Mouse (Mus musculus) adrenal gland, postnatal 4 days (tissue): Measurements from ENCODE around the gene Ankrd28. TPM values are rescaled to one million over a fixed set of nuclear protein-coding genes. Genes with fewer than 3 reads are reported as not detected.

ENCODE experiments used
- DNase-seq, 2 experiments: peaks; one replicate each; pipeline ENCODE4 v3.0.0; 2021 to 2022; ENCODE audit warnings: low spot score in 2 of 2, mixed read lengths in 2 of 2
- total RNA-seq, 2 experiments: library from RNA; stranded (reverse); gene quantifications; 2 replicates each; pipeline ENCODE4 v1.2.3; 2021

Ankrd28 gene
- total RNA-seq, 2 experiments from 2014 or later = 38.1 to 47.9 TPM

GRCm38 (mm10) chr14:31717360-31717759, 113.1 kb downstream of the Ankrd28 start:
- no peak for DNase-seq

GRCm38 (mm10) chr14:31715669-31716068, 114.8 kb downstream of the Ankrd28 start:
- no peak for DNase-seq

- DNase-seq = no peak
Observed at GRCm38 (mm10) chr14:31709343-31709742, 121.1 kb downstream of the Ankrd28 start.

- no peak for DNase-seq
Observed at GRCm38 (mm10) chr14:31700376-31700775, 130.1 kb downstream of the Ankrd28 start.

- no peak for DNase-seq
Observed at GRCm38 (mm10) chr14:31697755-31698154, 132.7 kb downstream of the Ankrd28 start.

GRCm38 (mm10) chr14:31697346-31697745, 133.1 kb downstream of the Ankrd28 start:
- no peak for DNase-seq

GRCm38 (mm10) chr14:31696985-31697303, 133.5 kb downstream of the Ankrd28 start:
- DNase-seq = no peak

GRCm38 (mm10) chr14:31696206-31696984, 134.1 kb downstream of the Ankrd28 start:
- DNase-seq = no peak

- DNase-seq = no peak
Observed at GRCm38 (mm10) chr14:31692536-31692935, 137.9 kb downstream of the Ankrd28 start.

GRCm38 (mm10) chr14:31686231-31686630, 144.2 kb downstream of the Ankrd28 start:
- DNase-seq = no peak

- DNase-seq = no peak
Observed at GRCm38 (mm10) chr14:31685680-31686079, 144.8 kb downstream of the Ankrd28 start.

GRCm38 (mm10) chr14:31684343-31685040, 146.0 kb downstream of the Ankrd28 start:
- DNase-seq = no peak

GRCm38 (mm10) chr14:31683610-31684009, 146.8 kb downstream of the Ankrd28 start:
- no peak for DNase-seq

- DNase-seq = no peak
Observed at GRCm38 (mm10) chr14:31681931-31682555, 148.4 kb downstream of the Ankrd28 start.

- DNase-seq = no peak
Observed at GRCm38 (mm10) chr14:31681291-31681690, 149.2 kb downstream of the Ankrd28 start.

GRCm38 (mm10) chr14:31680656-31681055, 149.8 kb downstream of the Ankrd28 start:
- DNase-seq = no peak

GRCm38 (mm10) chr14:31671635-31672320, 158.7 kb downstream of the Ankrd28 start:
- no peak for DNase-seq

GRCm38 (mm10) chr14:31669642-31670490, 160.6 kb downstream of the Ankrd28 start:
- no peak for DNase-seq

GRCm38 (mm10) chr14:31669161-31669611, 161.3 kb downstream of the Ankrd28 start:
- peak in 1 of 2 experiments; percentile 72 for DNase-seq

- DNase-seq = no peak
Observed at GRCm38 (mm10) chr14:31668326-31668725, 162.1 kb downstream of the Ankrd28 start.

GRCm38 (mm10) chr14:31667741-31668140, 162.7 kb downstream of the Ankrd28 start:
- DNase-seq = no peak
